Mouse (Mus musculus) kidney, postnatal 36 days (tissue): ENCODE measurements around the gene Acsm2.

Experiments used
- DNase-seq, 2 experiments: peaks; one replicate each; pipeline ENCODE4 v3.0.0; 2021 to 2022; ENCODE audit warnings: mixed read lengths in 2 of 2

Acsm2 gene

GRCm38 (mm10) chr7:119562476-119562875 lies 8.3 kb downstream of the Acsm2 start:
- peak; percentile 52 to 61 for DNase-seq

- peak; percentile 63 to 80 for DNase-seq
These were observed 40.5 kb downstream of the Acsm2 start for GRCm38 (mm10) chr7:119594530-119595107.

- DNase-seq, result no peak
These were observed 41.2 kb downstream of the Acsm2 start for GRCm38 (mm10) chr7:119595306-119595705.

- DNase-seq, result peak; percentile 56 to 85
These were observed 42.4 kb downstream of the Acsm2 start for GRCm38 (mm10) chr7:119596536-119596935.

- no peak for DNase-seq
These were observed 47.2 kb downstream of the Acsm2 start for GRCm38 (mm10) chr7:119601195-119601953.

DNA sequence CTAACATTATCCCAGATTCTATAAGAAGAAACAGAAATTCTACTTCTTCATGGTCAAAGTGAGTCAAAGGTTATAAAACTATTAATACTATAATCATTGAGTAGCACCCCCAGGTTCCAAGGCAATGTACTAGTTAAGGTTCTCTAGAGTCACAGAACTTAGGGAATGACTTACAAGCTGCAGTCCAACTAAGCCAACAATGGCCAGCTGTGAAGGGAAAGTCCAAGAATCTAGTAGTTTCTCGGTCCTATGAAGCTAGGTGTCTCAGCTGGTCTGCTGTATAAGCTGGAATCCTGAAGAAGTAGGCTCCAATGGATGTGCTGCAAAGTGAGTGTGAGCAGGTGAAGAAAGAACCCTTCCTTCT lies 47.8 kb downstream of the Acsm2 start:
- DNase-seq, result peak in 1 of 2 experiments; percentile 11

GRCm38 (mm10) chr7:119604903-119605483 lies 50.9 kb downstream of the Acsm2 start:
- peak; percentile 54 to 84 for DNase-seq

- peak; percentile 67 to 80 for DNase-seq
These were observed 52.0 kb downstream of the Acsm2 start for GRCm38 (mm10) chr7:119605926-119606663.

- DNase-seq, result no peak
These were observed 52.5 kb downstream of the Acsm2 start, which contains the start of gene Acsm1 for GRCm38 (mm10) chr7:119606664-119607076. Gene Acsm1 (plus strand): TSS chr7:119607026.

GRCm38 (mm10) chr7:119607796-119608515 lies 53.8 kb downstream of the Acsm2 start:
- no peak for DNase-seq

- DNase-seq, result peak; percentile 42 to 62
These were observed 62.4 kb downstream of the Acsm2 start for GRCm38 (mm10) chr7:119616531-119616930.

GRCm38 (mm10) chr7:119617593-119617992 lies 63.5 kb downstream of the Acsm2 start:
- peak; percentile 75 to 76 for DNase-seq

DNA sequence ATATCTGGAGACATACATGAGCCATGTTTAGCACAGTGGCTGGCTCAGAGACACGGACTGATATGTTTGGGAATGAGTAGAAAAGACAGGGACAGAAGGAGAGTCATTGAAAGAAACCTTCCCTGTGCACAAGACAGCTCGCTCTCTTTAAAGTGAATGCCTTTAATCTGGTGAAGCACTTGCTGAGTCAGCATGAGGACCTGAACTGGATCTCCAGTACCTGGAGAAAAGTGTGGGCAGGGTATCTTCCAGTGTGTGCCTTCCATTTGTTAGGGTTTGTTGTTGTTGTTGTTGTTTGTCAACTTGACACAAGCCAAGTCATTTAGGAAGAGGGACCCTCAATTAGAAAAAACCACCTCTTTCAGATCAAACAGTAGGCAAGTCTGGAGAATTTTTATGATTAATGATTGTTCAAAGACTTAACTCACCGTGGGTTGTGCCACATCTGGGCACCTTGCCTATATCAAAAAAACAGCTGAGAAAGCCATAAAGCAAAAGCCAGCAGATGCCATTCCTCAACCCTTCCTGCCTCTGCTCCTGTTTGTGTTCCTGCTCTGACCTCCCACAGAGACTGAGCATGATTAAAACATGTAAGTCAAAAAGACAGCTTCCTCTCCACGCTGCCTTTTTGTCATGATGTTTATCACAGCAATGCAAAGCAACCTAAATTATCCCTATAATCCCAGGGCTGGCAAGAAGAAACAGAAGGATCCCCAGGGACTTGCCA lies 64.2 kb downstream of the Acsm2 start:
- DNase-seq, result peak; percentile 57 to 72

- DNase-seq, result peak; percentile 51 to 81
These were observed 66.0 kb downstream of the Acsm2 start for GRCm38 (mm10) chr7:119620157-119620556.

DNA sequence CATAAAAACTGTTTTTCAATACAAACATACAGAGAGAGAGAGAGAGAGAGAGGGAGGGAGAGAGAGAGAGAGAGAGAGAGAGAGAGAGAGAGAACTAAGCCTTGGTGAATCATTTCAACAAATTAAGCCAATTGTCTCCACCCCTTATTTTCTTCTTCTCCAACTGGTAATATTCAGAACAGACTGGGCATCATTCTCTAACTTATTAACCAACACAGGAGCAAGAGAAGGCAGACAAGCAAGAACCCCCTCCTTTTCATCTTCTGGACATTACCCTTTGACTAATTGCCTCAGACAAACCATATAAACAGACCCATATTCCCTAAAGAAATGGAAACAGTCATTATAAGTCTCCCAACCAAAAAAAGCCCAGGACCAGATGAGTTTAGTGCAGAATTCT lies 84.6 kb downstream of the Acsm2 start:
- DNase-seq, result peak in 1 of 2 experiments; percentile 50

- peak in 1 of 2 experiments; percentile 54 for DNase-seq
These were observed 88.2 kb downstream of the Acsm2 start for GRCm38 (mm10) chr7:119642307-119642706.
